Mouse (Mus musculus) brain, embryonic 14.5 days (tissue): ENCODE measurements around the gene Tmem179b. TPM values are rescaled to one million over a fixed set of nuclear protein-coding genes. Genes with fewer than 3 reads are reported as not detected.

Experiments used
- DNase-seq: peaks from one replicate; pipeline ENCODE4 v3.0.0-alpha.2; 2011; ENCODE audit warnings: low read depth
- CTCF ChIP-seq: fragments of 200-500 bp; IDR thresholded peaks from 2 replicates; pipeline ENCODE4 v1.5.1; 2012; ENCODE audit warnings: inconsistent platforms, mild to moderate bottlenecking, moderate library complexity, borderline replicate concordance; ENCODE audit not compliant: insufficient read depth, insufficient read length; ENCODE audit errors: extremely low read depth
- POLR2A ChIP-seq: fragments of 200-500 bp; IDR thresholded peaks from 2 replicates; pipeline ENCODE4 v1.6.1; 2012; ENCODE audit warnings: mild to moderate bottlenecking, inconsistent platforms, borderline replicate concordance; ENCODE audit not compliant: poor library complexity, insufficient read depth, insufficient read length, severe bottlenecking; ENCODE audit errors: extremely low read depth
- polyA plus RNA-seq: library from polyadenylated mRNA; depleted of rRNA; stranded (reverse); fragments of >200 nt; gene quantifications from 2 replicates; pipeline ENCODE4 v1.2.3, GENCODE M21; 2012; rRNA removed

The Tmem179b gene
- polyA plus RNA-seq, 1 experiment = 25.4 TPM

GRCm38 (mm10) chr19:8725081-8725613 lies 49.1 kb downstream of the Tmem179b start:
- TF ChIP-seq CTCF = no peak
- TF ChIP-seq POLR2A = no peak
- no peak for DNase-seq

GRCm38 (mm10) chr19:8724392-8724791 lies 49.9 kb downstream of the Tmem179b start:
- TF ChIP-seq CTCF (no peak), POLR2A (no peak)
- no peak for DNase-seq

GRCm38 (mm10) chr19:8723574-8724346 lies 50.5 kb downstream of the Tmem179b start:
- DNase-seq = peak; percentile 41
- TF ChIP-seq POLR2A (no peak), CTCF (no peak)

GRCm38 (mm10) chr19:8722907-8723573 lies 51.2 kb downstream of the Tmem179b start, which contains the start of gene Slc3a2:
TSS of gene Slc3a2 (minus strand) at chr19:8723369.
- peak; percentile 99 for DNase-seq
- TF ChIP-seq POLR2A = peak; percentile 73; the same call in 1 of the 2 replicates
- TF ChIP-seq CTCF = no peak

- TF ChIP-seq CTCF = no peak
- TF ChIP-seq POLR2A = no peak
- DNase-seq = no peak
Observed at GRCm38 (mm10) chr19:8722559-8722906, 51.7 kb downstream of the Tmem179b start.

Other genes with a start within 250 kb of the Tmem179b start
- gene Slc22a8, start 183.2 kb downstream of the Tmem179b start, polyA plus RNA-seq = 6.7 and 8.0 TPM in 2 replicates
- gene Slc22a6, start 156.4 kb downstream of the Tmem179b start, polyA plus RNA-seq = 12.2 and 13.2 TPM in 2 replicates
- 1.5 and 2.5 TPM in 2 replicates for gene Chrm1, start 110.7 kb downstream of the Tmem179b start, polyA plus RNA-seq
- gene Slc3a2, start 51.1 kb downstream of the Tmem179b start, polyA plus RNA-seq = 147 and 159 TPM in 2 replicates
- gene Wdr74, start 38.6 kb downstream of the Tmem179b start, polyA plus RNA-seq = 57.3 and 65.8 TPM in 2 replicates
- 1.9 and 2.4 TPM in 2 replicates for gene 1700092M07Rik, start 33.7 kb downstream of the Tmem179b start, polyA plus RNA-seq
- gene Stx5a, start 33.1 kb downstream of the Tmem179b start, polyA plus RNA-seq = 117 TPM in 2 replicates
- gene Nxf1, start 17.4 kb downstream of the Tmem179b start, polyA plus RNA-seq = 176 and 264 TPM in 2 replicates
- gene Tmem223, start 3.5 kb downstream of the Tmem179b start, polyA plus RNA-seq = 224 and 402 TPM in 2 replicates
- 27.6 and 29.8 TPM in 2 replicates for gene Taf6l, start 11.9 kb upstream of the Tmem179b start, polyA plus RNA-seq
- gene Polr2g, start 24.1 kb upstream of the Tmem179b start, polyA plus RNA-seq = 112 and 163 TPM in 2 replicates
- gene Zbtb3, start 28.1 kb upstream of the Tmem179b start, polyA plus RNA-seq = 5.9 and 7.9 TPM in 2 replicates
- 53.6 and 57.3 TPM in 2 replicates for gene Ttc9c, start 44.9 kb upstream of the Tmem179b start, polyA plus RNA-seq
- gene Hnrnpul2, start 45.5 kb upstream of the Tmem179b start, polyA plus RNA-seq = 59.9 and 85.5 TPM in 2 replicates
- 1.1 TPM in 1 of 2 replicates, not detected in the other for gene AC129217.1, start 55.3 kb upstream of the Tmem179b start, polyA plus RNA-seq
- 92.6 and 101 TPM in 2 replicates for gene Bscl2, start 63.0 kb upstream of the Tmem179b start, polyA plus RNA-seq
- gene Gng3, start 64.7 kb upstream of the Tmem179b start, polyA plus RNA-seq = 187 and 233 TPM in 2 replicates
- 0.90 and 1.4 TPM in 2 replicates for gene Lrrn4cl, start 76.3 kb upstream of the Tmem179b start, polyA plus RNA-seq
- 105 and 111 TPM in 2 replicates for gene Ubxn1, start 97.0 kb upstream of the Tmem179b start, polyA plus RNA-seq
- gene Uqcc3, start 106.5 kb upstream of the Tmem179b start, polyA plus RNA-seq = 45.4 and 46.9 TPM in 2 replicates
- 5.5 and 6.8 TPM in 2 replicates for gene Lbhd1, start 109.3 kb upstream of the Tmem179b start, polyA plus RNA-seq
- not detected in 2 replicates for gene Gm49403, start 109.5 kb upstream of the Tmem179b start, polyA plus RNA-seq
- 43.0 and 52.4 TPM in 2 replicates for gene 1810009A15Rik, start 114.4 kb upstream of the Tmem179b start, polyA plus RNA-seq
- 0.23 and 0.33 TPM in 2 replicates for gene Gm49416, start 114.5 kb upstream of the Tmem179b start, polyA plus RNA-seq
- gene Ints5, start 118.5 kb upstream of the Tmem179b start, polyA plus RNA-seq = 31.4 and 37.1 TPM in 2 replicates
- 155 and 182 TPM in 2 replicates for gene Ganab, start 123.6 kb upstream of the Tmem179b start, polyA plus RNA-seq
- 136 and 174 TPM in 2 replicates for gene B3gat3, start 145.9 kb upstream of the Tmem179b start, polyA plus RNA-seq
- 2.4 and 2.5 TPM in 2 replicates for gene Rom1, start 154.9 kb upstream of the Tmem179b start, polyA plus RNA-seq
- 14.7 and 17.5 TPM in 2 replicates for gene Eml3, start 155.1 kb upstream of the Tmem179b start, polyA plus RNA-seq
- 35.1 and 57.9 TPM in 2 replicates for gene Mta2, start 167.4 kb upstream of the Tmem179b start, polyA plus RNA-seq
- 25.3 and 31.5 TPM in 2 replicates for gene Tut1, start 179.4 kb upstream of the Tmem179b start, polyA plus RNA-seq
- gene Eef1g, start 192.6 kb upstream of the Tmem179b start, polyA plus RNA-seq = 371 and 527 TPM in 2 replicates
- 2.5 and 6.0 TPM in 2 replicates for gene Ahnak, start 214.8 kb upstream of the Tmem179b start, polyA plus RNA-seq